Mouse (Mus musculus) layer of hippocampus, adult 2 months (tissue): Measurements from ENCODE around the gene Zfp821. TPM values are rescaled to one million over a fixed set of nuclear protein-coding genes. Genes with fewer than 3 reads are reported as not detected.

Experiments
- DNase-seq, 2 experiments: peaks; one replicate each; pipeline ENCODE4 v3.0.0; 2022; ENCODE audit warnings: low spot score in 2 of 2
- H3K27ac ChIP-seq: fragments of 200-600 bp; 2 replicates; pipeline ENCODE4 v1.8.1; 2022
- H3K4me3 ChIP-seq: fragments of 200-600 bp; 2 replicates; pipeline ENCODE4 v1.8.1; 2022; ENCODE audit warnings: mild to moderate bottlenecking
- CTCF ChIP-seq: fragments of 200-600 bp; conservative IDR thresholded peaks from 2 replicates; pipeline ENCODE4 v1.8.1; 2022; ENCODE audit warnings: antibody characterized with exemption, mild to moderate bottlenecking, moderate library complexity
- total RNA-seq, 2 experiments: library from RNA; stranded (reverse); gene quantifications; 2 replicates each; pipeline ENCODE4 v1.2.3; 2021

The Zfp821 gene
- total RNA-seq, 2 experiments from 2014 or later = 47.0 to 47.6 TPM

- Histone ChIP-seq H3K27ac (peak within 1 kb of the TSS; percentile 96), H3K4me3 (peak within 1 kb of the TSS; percentile 100)
- DNase-seq = peak; percentile 97 to 98
- no peak for TF ChIP-seq CTCF
Measured at GRCm38 (mm10) chr8:109693146-109693900, 12.0 kb upstream of the Zfp821 start, which contains the start of gene Ist1. TSS of gene Ist1 (minus strand) at chr8:109693260.

GRCm38 (mm10) chr8:109694154-109694553, 11.2 kb upstream of the Zfp821 start:
- no peak for TF ChIP-seq CTCF
- no peak for DNase-seq
- no peak overlapping the region for H3K4me3 ChIP-seq
- peak overlapping the region; percentile 96; the same call in 1 of the 2 replicates for H3K27ac ChIP-seq

DNA sequence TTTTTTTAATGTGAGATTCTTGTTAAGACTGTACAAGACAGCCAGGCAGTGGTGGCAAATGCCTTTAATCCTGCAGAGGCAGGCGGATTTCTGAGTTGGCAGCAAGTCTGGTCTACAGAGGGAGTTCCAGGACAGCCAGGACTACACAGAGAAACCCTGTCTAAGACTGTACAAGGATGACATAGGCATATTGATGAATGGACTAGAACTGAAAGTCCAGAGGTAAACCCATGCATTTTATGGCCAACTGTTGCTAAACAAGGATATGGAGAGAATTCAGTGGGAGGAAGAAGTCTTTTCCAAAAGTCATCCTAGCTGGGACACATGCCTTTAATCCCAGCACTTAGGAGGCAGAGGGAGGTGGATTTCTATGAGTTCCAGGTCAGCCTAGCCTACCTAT, 7.6 kb upstream of the Zfp821 start:
- DNase-seq = no peak
- Histone ChIP-seq H3K27ac (no peak overlapping the region), H3K4me3 (no peak overlapping the region)
- TF ChIP-seq CTCF = no peak

- DNase-seq = no peak
- Histone ChIP-seq H3K4me3 (no peak overlapping the region), H3K27ac (no peak overlapping the region)
- no peak for TF ChIP-seq CTCF
Measured at GRCm38 (mm10) chr8:109698477-109698876, 6.9 kb upstream of the Zfp821 start.

DNA sequence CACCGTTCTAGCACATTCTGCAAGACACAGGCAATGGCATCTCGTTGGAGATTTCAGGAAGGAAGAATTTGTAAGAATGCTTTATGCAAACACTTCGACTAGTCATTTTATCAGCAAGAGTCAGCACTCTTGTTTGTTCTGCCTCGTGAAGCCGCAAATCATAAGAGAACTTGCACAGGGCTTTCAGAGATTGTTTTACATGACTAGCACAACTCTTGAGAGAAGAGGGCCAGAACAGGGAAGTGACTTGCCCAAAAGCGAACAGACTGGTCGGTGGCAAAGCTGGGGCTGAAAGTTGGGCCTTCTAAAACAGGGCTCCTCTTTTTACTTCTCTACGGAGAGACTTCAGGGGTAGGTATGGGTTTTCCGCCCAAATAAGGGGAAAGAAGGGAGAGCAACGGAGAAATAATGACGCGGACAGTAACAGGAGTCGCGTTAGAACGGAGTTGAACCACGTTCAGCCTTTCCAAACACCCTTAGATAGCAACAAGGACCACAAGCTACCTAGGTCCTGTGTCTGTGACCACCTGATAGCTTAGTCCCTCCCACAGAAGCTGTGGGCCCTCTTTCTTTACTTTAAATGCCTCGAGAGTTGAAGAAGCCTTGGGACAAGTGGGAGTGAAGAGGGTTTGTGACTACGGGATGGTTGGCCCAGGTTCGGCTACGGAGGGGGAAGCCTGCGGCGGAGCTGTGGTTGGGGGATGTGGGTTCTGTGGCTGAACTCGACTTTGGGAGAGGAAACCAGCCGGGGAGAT, 604 bp upstream of the Zfp821 start:
- TF ChIP-seq CTCF = no peak
- Histone ChIP-seq H3K4me3 (peak overlapping the region; percentile 74), H3K27ac (peak overlapping the region; percentile 95)
- DNase-seq = no peak

DNA sequence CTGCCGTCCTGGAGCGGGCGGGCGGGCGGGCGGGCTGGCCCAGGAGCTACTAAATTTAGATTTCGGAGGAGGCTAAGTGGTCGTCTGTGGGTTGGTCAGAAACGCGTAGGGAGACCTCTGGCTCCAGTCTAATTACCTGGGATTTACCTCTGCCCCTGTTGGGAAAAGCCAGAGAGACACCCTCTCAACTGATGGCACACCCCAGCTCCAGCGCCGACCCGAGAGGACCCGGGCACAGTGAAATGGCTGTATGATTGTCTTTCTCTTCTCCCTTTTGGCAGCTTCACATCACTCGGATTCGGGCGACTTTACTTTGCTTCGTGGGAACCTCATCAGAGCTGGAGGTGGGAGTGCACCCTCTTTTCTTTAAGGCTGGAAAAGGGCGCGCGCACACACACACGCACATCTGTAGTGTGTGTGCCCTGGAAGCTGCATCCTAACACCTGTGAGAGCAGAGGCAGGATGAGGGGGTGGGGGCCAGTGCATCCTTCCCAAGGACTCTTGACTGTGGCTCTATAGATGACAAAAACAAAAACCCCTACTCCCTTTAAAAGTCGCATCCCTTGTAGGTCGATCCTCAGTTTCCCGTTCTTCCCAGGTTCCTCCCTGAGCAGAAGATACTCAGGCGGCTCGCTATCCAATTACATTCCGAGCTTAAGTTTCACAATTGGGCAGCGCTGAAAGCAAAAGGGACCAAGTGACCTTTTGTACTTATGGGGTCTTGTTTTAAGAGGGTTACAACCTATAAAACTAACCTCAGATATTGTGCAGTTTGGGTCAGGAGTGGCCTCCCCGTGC, 929 bp downstream of the Zfp821 start:
- no peak for DNase-seq
- no peak for TF ChIP-seq CTCF

DNA sequence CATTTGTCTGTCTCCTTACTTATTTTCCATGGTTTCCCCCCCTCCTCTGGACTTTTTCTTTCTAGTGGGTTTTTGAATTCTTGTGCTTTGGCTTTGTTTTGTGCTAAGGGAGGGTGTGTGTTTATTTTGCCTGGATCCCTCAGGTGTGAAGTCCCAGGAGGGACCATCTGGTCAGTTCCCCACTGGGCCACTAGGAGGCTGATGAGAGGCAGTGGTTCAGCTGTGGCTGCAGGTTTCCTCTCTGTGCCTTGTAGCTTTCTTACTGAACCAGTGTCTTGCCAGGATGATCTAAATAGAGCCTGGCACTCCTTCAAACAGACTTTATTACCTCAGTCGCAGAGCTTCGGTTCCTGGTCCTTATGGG, 1.5 kb downstream of the Zfp821 start:
- Histone ChIP-seq H3K27ac (peak overlapping the region; percentile 95; the same call in 1 of the 2 replicates), H3K4me3 (peak overlapping the region; percentile 74)
- peak in 1 of 2 experiments; percentile 71 for DNase-seq
- peak; percentile 89 for TF ChIP-seq CTCF

More for the DNA sequence above, 929 bp downstream of the Zfp821 start:
- Histone ChIP-seq H3K27ac (peak overlapping the region; percentile 95), H3K4me3 (peak overlapping the region; percentile 74)

GRCm38 (mm10) chr8:109707921-109708320, 2.6 kb downstream of the Zfp821 start:
- DNase-seq = no peak
- no peak for TF ChIP-seq CTCF
- Histone ChIP-seq H3K4me3 (peak overlapping the region; percentile 13; the same call in 1 of the 2 replicates), H3K27ac (no peak overlapping the region)

DNA sequence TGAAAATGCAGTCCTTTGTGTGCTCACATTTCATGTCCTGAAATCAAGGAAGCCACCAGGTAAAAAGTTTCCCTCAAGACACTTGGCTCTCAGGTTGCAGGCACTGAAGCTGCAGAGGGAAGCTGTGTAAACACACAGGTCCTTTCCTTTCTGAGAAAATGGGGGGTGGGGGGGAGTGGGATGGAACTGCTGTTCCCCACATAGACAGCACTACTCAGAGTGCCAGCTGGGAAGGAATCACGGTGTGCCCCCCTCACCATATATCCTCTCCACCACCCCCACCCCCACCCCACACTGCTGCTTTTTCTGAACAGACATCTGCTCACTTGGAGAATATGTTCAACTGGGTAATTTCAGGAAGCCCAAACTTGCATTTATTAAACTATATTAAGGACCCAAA, 7.2 kb downstream of the Zfp821 start:
- no peak for DNase-seq
- Histone ChIP-seq H3K27ac (no peak overlapping the region), H3K4me3 (no peak overlapping the region)
- TF ChIP-seq CTCF = no peak

- no peak for TF ChIP-seq CTCF
- H3K27ac ChIP-seq = no peak overlapping the region
- no peak for DNase-seq
- H3K4me3 ChIP-seq = no peak overlapping the region
Measured at GRCm38 (mm10) chr8:109714961-109715360, 9.6 kb downstream of the Zfp821 start.

DNA sequence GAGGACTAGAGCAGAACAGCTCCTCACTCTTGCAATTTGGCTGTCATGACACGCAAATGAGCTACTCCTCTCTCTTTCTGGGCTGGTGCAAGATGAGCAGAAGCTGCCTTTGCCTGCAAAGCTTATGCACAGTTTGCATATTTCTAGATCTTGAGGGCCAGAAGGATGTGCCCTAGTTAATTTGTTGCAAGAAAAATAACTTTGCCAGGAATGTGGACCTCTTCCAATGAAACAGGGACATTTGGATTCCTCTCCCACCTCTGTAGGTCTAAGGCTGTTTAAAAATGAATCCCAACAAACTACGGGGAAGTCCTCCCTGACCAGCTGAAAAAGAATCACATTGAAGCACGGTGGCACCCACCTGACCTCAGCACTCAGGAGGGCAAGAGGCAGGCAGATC, 19.8 kb downstream of the Zfp821 start:
- DNase-seq = no peak
- no peak for TF ChIP-seq CTCF
- Histone ChIP-seq H3K4me3 (no peak overlapping the region), H3K27ac (peak overlapping the region; percentile 28; the same call in 1 of the 2 replicates)

DNA sequence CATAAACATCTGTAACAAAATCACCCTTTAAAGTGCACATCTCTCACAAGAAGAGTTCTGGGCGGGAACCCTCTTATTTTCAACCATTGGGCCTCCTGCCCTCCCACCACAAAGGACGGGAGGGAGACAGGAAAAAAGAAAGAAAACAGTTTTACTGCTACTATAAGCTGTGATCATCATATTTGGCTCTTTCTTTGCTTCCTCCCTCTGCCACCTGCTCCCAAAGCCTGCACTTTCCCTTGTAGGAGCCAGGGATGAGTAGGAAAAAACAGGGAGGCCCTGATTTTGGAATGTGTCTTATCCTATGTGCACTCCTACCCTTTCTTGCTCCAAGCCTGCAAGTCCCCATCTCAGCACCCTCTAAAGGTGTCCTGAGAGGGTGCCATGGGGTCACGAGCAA, 25.7 kb downstream of the Zfp821 start:
- Histone ChIP-seq H3K4me3 (no peak overlapping the region), H3K27ac (peak overlapping the region; percentile 84)
- peak in 1 of 2 experiments; percentile 71 for DNase-seq
- no peak for TF ChIP-seq CTCF

DNA sequence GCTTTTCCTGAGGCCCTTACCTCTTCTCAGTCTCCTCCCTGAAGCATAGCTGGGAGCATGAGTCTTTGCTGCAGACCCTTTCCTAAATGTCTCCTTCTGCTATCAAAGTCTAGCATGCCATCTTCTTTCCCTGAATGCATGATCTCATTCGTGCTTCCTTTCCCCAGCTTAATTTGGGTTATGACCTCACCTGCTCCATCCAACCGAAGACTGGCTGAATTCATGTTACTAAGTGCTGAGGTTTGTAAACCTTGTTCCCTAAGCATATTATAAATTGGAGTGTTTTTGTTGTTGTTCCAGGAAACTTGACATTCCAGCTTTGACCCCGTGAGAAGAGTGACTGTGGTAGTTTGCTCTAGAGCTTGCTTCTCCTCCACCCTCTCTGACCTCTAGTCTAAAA, 28.7 kb downstream of the Zfp821 start:
- DNase-seq = no peak
- Histone ChIP-seq H3K27ac (no peak overlapping the region), H3K4me3 (no peak overlapping the region)
- TF ChIP-seq CTCF = no peak
